23 mouse cellular contexts compared by ENCODE assay signal in genomic region chr12:103688221-103688814, GRCm38 (mm10). TPM values are rescaled to one million over a fixed set of nuclear protein-coding genes. Genes with fewer than 3 reads are reported as not detected.
DNase-seq lines count a peak whose midpoint lies in the region; ATAC-seq and TF ChIP-seq lines count a peak whose summit lies in the region.
"Had no signal": no experiment of that assay in that cellular context is flagged by ENCODE, and none has a peak within 500 bp of the region (broad histone marks: within the 10 kb centered on the region; RNA-seq: fewer than 3 reads in every experiment).

No protein-coding gene starts in this region.

- no peaks in the 10 kb centered on the region for H3K36me3 ChIP-seq in hindbrain, postnatal 0 days (ENCODE audit: insufficient read depth, low read length)
- H3K36me3 ChIP-seq in hindbrain, embryonic 16.5 days (ENCODE audit: control insufficient read depth, insufficient read depth, low read length) = no peaks in the 10 kb centered on the region
- no peaks in the 10 kb centered on the region for H3K36me3 ChIP-seq in testis, adult 2 months (ENCODE audit: control insufficient read depth, insufficient read depth, low read length)
- H3K36me3 ChIP-seq in intestine, embryonic 15.5 days = no peaks in the 10 kb centered on the region
- H3K36me3 ChIP-seq in kidney, embryonic 16.5 days (ENCODE audit: insufficient read depth, low read length) = no peaks in the 10 kb centered on the region
- H3K36me3 ChIP-seq: limb, embryonic 12.5 days; liver, embryonic 15.5 days; midbrain, embryonic 12.5 days had no signal

- no peaks in the 10 kb centered on the region for H3K4me1 ChIP-seq in hindbrain, postnatal 0 days (ENCODE audit: insufficient read depth, low read length)
- H3K4me1 ChIP-seq in hindbrain, embryonic 16.5 days (ENCODE audit: control insufficient read depth, insufficient read depth, low read depth, low read length) = no peaks in the 10 kb centered on the region
- H3K4me1 ChIP-seq in testis, adult 2 months (ENCODE audit: control insufficient read depth, insufficient read depth, low read length) = peaks cover 2% of the 10 kb centered on the region
- no peaks in the 10 kb centered on the region for H3K4me1 ChIP-seq in intestine, embryonic 15.5 days (replicated peaks)
- H3K4me1 ChIP-seq in kidney, embryonic 16.5 days (ENCODE audit: insufficient read depth, low read length) = no peaks in the 10 kb centered on the region
- H3K4me1 ChIP-seq: limb, embryonic 12.5 days; liver, embryonic 15.5 days; midbrain, embryonic 12.5 days had no signal

- TF ChIP-seq POLR2A in testis, adult 2 months (IDR thresholded peaks at IDR 0.05; ENCODE audit: control insufficient read depth, low read depth, low read length) = no peak

- WGBS in hindbrain, postnatal 0 days = 66% methylated on average over 3 of the region's 3 CpGs
- WGBS in hindbrain, embryonic 16.5 days = 56% methylated on average over 3 of the region's 3 CpGs
- 21% methylated on average over 3 of the region's 3 CpGs for WGBS in intestine, embryonic 15.5 days
- 6% methylated on average over 3 of the region's 3 CpGs for WGBS in kidney, embryonic 16.5 days

- no peak overlapping the region for H3K4me2 ChIP-seq in hindbrain, postnatal 0 days (ENCODE audit: low read depth, low read length)
- H3K4me2 ChIP-seq in hindbrain, embryonic 16.5 days (ENCODE audit: low read length) = no peak overlapping the region
- H3K4me2 ChIP-seq in intestine, embryonic 15.5 days (replicated peaks) = no peak overlapping the region
- H3K4me2 ChIP-seq in kidney, embryonic 16.5 days (replicated peaks; ENCODE audit: low read depth, low read length) = no peak overlapping the region
- H3K4me2 ChIP-seq: limb, embryonic 12.5 days; liver, embryonic 15.5 days; midbrain, embryonic 12.5 days had no signal

- DNase-seq in hindbrain, postnatal 0 days (ENCODE audit: low spot score) = no peak
- no peak for DNase-seq in testis, postnatal 10 days (ENCODE audit: low spot score)
- DNase-seq: cerebellum, adult 11-12 months; heart, postnatal 10 days; thymus, postnatal 36 days had no signal

- H3K9me3 ChIP-seq in hindbrain, postnatal 0 days (ENCODE audit: low read length) = no peaks in the 10 kb centered on the region
- H3K9me3 ChIP-seq in hindbrain, embryonic 16.5 days (ENCODE audit: control insufficient read depth, low read length) = no peaks in the 10 kb centered on the region
- H3K9me3 ChIP-seq in intestine, embryonic 15.5 days = no peaks in the 10 kb centered on the region
- no peaks in the 10 kb centered on the region for H3K9me3 ChIP-seq in kidney, embryonic 16.5 days (ENCODE audit: low read length)
- H3K9me3 ChIP-seq: limb, embryonic 12.5 days; liver, embryonic 15.5 days; midbrain, embryonic 12.5 days had no signal

- no peak overlapping the region for H3K9ac ChIP-seq in hindbrain, postnatal 0 days (replicated peaks; ENCODE audit: low read length)
- H3K9ac ChIP-seq in hindbrain, embryonic 16.5 days (ENCODE audit: low read depth, low read length) = no peak overlapping the region
- H3K9ac ChIP-seq in intestine, embryonic 15.5 days = no peak overlapping the region
- no peak overlapping the region for H3K9ac ChIP-seq in kidney, embryonic 16.5 days (replicated peaks; ENCODE audit: low read length)
- H3K9ac ChIP-seq: limb, embryonic 12.5 days; liver, embryonic 15.5 days; midbrain, embryonic 12.5 days had no signal

- no peak overlapping the region for H3K4me3 ChIP-seq in hindbrain, postnatal 0 days (ENCODE audit: low read length)
- H3K4me3 ChIP-seq in hindbrain, embryonic 16.5 days (ENCODE audit: low read length) = no peak overlapping the region
- H3K4me3 ChIP-seq in testis, adult 2 months (ENCODE audit: control insufficient read depth, low read depth, low read length) = no peak overlapping the region
- H3K4me3 ChIP-seq in intestine, embryonic 15.5 days (replicated peaks) = no peak overlapping the region
- H3K4me3 ChIP-seq in kidney, embryonic 16.5 days (ENCODE audit: low read length) = no peak overlapping the region
- H3K4me3 ChIP-seq: erythroblast, embryonic 14.5 days; limb, embryonic 12.5 days; liver, embryonic 15.5 days; midbrain, embryonic 12.5 days had no signal

- H3K27ac ChIP-seq in hindbrain, postnatal 0 days = no peak overlapping the region
- no peak overlapping the region for H3K27ac ChIP-seq in hindbrain, embryonic 16.5 days (ENCODE audit: low read depth, low read length)
- peak overlapping the region; percentile 63 for H3K27ac ChIP-seq in testis, adult 2 months (ENCODE audit: control insufficient read depth, insufficient read depth, low read depth, low read length)
- peak overlapping the region; percentile 77 for H3K27ac ChIP-seq in intestine, embryonic 15.5 days
- H3K27ac ChIP-seq in kidney, embryonic 16.5 days (ENCODE audit: low read length) = no peak overlapping the region
- H3K27ac ChIP-seq: limb, embryonic 12.5 days; liver, embryonic 15.5 days; midbrain, embryonic 12.5 days had no signal

- no peaks in the 10 kb centered on the region for H3K27me3 ChIP-seq in hindbrain, postnatal 0 days (ENCODE audit: insufficient read depth, low read length)
- no peaks in the 10 kb centered on the region for H3K27me3 ChIP-seq in hindbrain, embryonic 16.5 days (replicated peaks; ENCODE audit: control insufficient read depth, insufficient read depth, low read length)
- no peaks in the 10 kb centered on the region for H3K27me3 ChIP-seq in testis, adult 2 months (ENCODE audit: control insufficient read depth, insufficient read depth, low read length)
- H3K27me3 ChIP-seq in intestine, embryonic 15.5 days (replicated peaks) = no peaks in the 10 kb centered on the region
- no peaks in the 10 kb centered on the region for H3K27me3 ChIP-seq in kidney, embryonic 16.5 days (ENCODE audit: insufficient read depth, low read length)
- H3K27me3 ChIP-seq: limb, embryonic 12.5 days; liver, embryonic 15.5 days; midbrain, embryonic 12.5 days had no signal

- no peak for ATAC-seq in hindbrain, postnatal 0 days
- ATAC-seq in hindbrain, embryonic 16.5 days = no peak
- ATAC-seq in intestine, embryonic 15.5 days = peak; percentile 83
- no peak for ATAC-seq in erythroblast, adult 5-6 weeks (replicated peaks; ENCODE audit: low FRiP score, poor library complexity, severe bottlenecking)
- ATAC-seq in kidney, embryonic 16.5 days (ENCODE audit: low FRiP score, low TSS enrichment) = no peak
- ATAC-seq: CD4-positive, CD25-positive, alpha-beta regulatory T cell, adult 4 months; forebrain, embryonic 16.5 days; inflammation-experienced regulatory T-cells, adult 6 months had no signal

- TF ChIP-seq CTCF in hindbrain, postnatal 0 days (IDR thresholded peaks at IDR 0.05; ENCODE audit: low read depth) = peak; percentile 21
- no peak for TF ChIP-seq CTCF in testis, adult 2 months (IDR thresholded peaks at IDR 0.05; ENCODE audit: control insufficient read depth, insufficient read depth, insufficient replicate concordance, low read depth, low read length)

RNA-seq across cellular contexts. Expression of gene Serpina1f, which starts 7.0 kb away (rescaled TPM):
- total RNA-seq in hindbrain, postnatal 0 days (2014; rRNA removed) = not detected in 2 replicates
- not detected in 2 replicates for polyA plus RNA-seq in hindbrain, postnatal 0 days (2015; fragmentation: Nextera tagmentation; extraction: Ambion mirVana)
- not detected in 2 replicates for polyA plus RNA-seq in hindbrain, embryonic 16.5 days (2015; fragmentation: Nextera tagmentation; extraction: Ambion mirVana)
- polyA plus RNA-seq in testis, adult 2 months (2012; rRNA removed) = 1.1 and 129 TPM in 2 replicates
- not detected in 2 replicates for polyA plus RNA-seq in intestine, embryonic 15.5 days (2015; fragmentation: Nextera tagmentation; extraction: Ambion mirVana)
- total RNA-seq in erythroblast, adult 5-6 weeks (2015; ENCODE audit: low replicate concordance) = not detected in 2 replicates
- total RNA-seq in erythroblast, adult 5-6 weeks (2017; ENCODE audit: low replicate concordance) = not detected in 2 replicates
- not detected in 2 replicates for polyA plus RNA-seq in kidney, embryonic 16.5 days (2015; fragmentation: Nextera tagmentation; extraction: Ambion mirVana)
- total RNA-seq: common myeloid progenitor, adult 5-6 weeks; gastrocnemius, adult 8-10 months; heart, adult 8-10 months; heart, postnatal 10 days; MEL had no signal
- polyA plus RNA-seq: CD4-positive, CD25-positive, alpha-beta regulatory T cell, adult 4 months; erythroblast, embryonic 14.5 days; forebrain, embryonic 16.5 days; inflammation-experienced regulatory T-cells, adult 6 months; limb, embryonic 12.5 days; midbrain, embryonic 12.5 days; stomach, embryonic 16.5 days had no signal

RNA-seq across cellular contexts. Expression of gene Serpina16, which starts 12.4 kb away (rescaled TPM):
- total RNA-seq in hindbrain, postnatal 0 days (2014; rRNA removed) = not detected in 2 replicates
- polyA plus RNA-seq in hindbrain, postnatal 0 days (2015; fragmentation: Nextera tagmentation; extraction: Ambion mirVana) = not detected in 2 replicates
- polyA plus RNA-seq in hindbrain, embryonic 16.5 days (2015; fragmentation: Nextera tagmentation; extraction: Ambion mirVana) = 0.10 TPM in 1 of 2 replicates, not detected in the other
- polyA plus RNA-seq in testis, adult 2 months (2012; rRNA removed) = 0.16 and 84.9 TPM in 2 replicates
- 0.30 and 0.56 TPM in 2 replicates for polyA plus RNA-seq in intestine, embryonic 15.5 days (2015; fragmentation: Nextera tagmentation; extraction: Ambion mirVana)
- not detected in 2 replicates for total RNA-seq in erythroblast, adult 5-6 weeks (2015; ENCODE audit: low replicate concordance)
- total RNA-seq in erythroblast, adult 5-6 weeks (2017; ENCODE audit: low replicate concordance) = not detected in 2 replicates
- not detected in 2 replicates for polyA plus RNA-seq in kidney, embryonic 16.5 days (2015; fragmentation: Nextera tagmentation; extraction: Ambion mirVana)
- total RNA-seq: common myeloid progenitor, adult 5-6 weeks; gastrocnemius, adult 8-10 months; heart, adult 8-10 months; heart, postnatal 10 days; MEL had no signal
- polyA plus RNA-seq: CD4-positive, CD25-positive, alpha-beta regulatory T cell, adult 4 months; erythroblast, embryonic 14.5 days; forebrain, embryonic 16.5 days; inflammation-experienced regulatory T-cells, adult 6 months; limb, embryonic 12.5 days; midbrain, embryonic 12.5 days had no signal

RNA-seq across cellular contexts. Expression of gene Serpina6, which starts 31.3 kb away (rescaled TPM):
- total RNA-seq in hindbrain, postnatal 0 days (2014; rRNA removed) = not detected in 2 replicates
- polyA plus RNA-seq in hindbrain, postnatal 0 days (2015; fragmentation: Nextera tagmentation; extraction: Ambion mirVana) = not detected in 2 replicates
- polyA plus RNA-seq in hindbrain, embryonic 16.5 days (2015; fragmentation: Nextera tagmentation; extraction: Ambion mirVana) = not detected in 2 replicates
- polyA plus RNA-seq in testis, adult 2 months (2012; rRNA removed) = 0.07 TPM in 1 of 2 replicates, not detected in the other
- 96.8 and 146 TPM in 2 replicates for polyA plus RNA-seq in intestine, embryonic 15.5 days (2015; fragmentation: Nextera tagmentation; extraction: Ambion mirVana)
- total RNA-seq in erythroblast, adult 5-6 weeks (2015; ENCODE audit: low replicate concordance) = not detected in 2 replicates
- not detected in 2 replicates for total RNA-seq in erythroblast, adult 5-6 weeks (2017; ENCODE audit: low replicate concordance)
- 7.8 and 12.7 TPM in 2 replicates for polyA plus RNA-seq in kidney, embryonic 16.5 days (2015; fragmentation: Nextera tagmentation; extraction: Ambion mirVana)
- total RNA-seq: common myeloid progenitor, adult 5-6 weeks; gastrocnemius, adult 8-10 months; heart, adult 8-10 months; heart, postnatal 10 days; MEL had no signal
- polyA plus RNA-seq: CD4-positive, CD25-positive, alpha-beta regulatory T cell, adult 4 months; forebrain, embryonic 16.5 days; inflammation-experienced regulatory T-cells, adult 6 months; large intestine, adult 2 months; midbrain, embryonic 12.5 days had no signal

RNA-seq across cellular contexts. Expression of gene Serpina10, which starts 57.1 kb away (rescaled TPM):
- total RNA-seq in hindbrain, postnatal 0 days (2014; rRNA removed) = not detected in 2 replicates
- 0.16 TPM in 1 of 2 replicates, not detected in the other for polyA plus RNA-seq in hindbrain, postnatal 0 days (2015; fragmentation: Nextera tagmentation; extraction: Ambion mirVana)
- 0.04 TPM in 1 of 2 replicates, not detected in the other for polyA plus RNA-seq in hindbrain, embryonic 16.5 days (2015; fragmentation: Nextera tagmentation; extraction: Ambion mirVana)
- polyA plus RNA-seq in testis, adult 2 months (2012; rRNA removed) = not detected in 2 replicates
- 1.8 and 2.3 TPM in 2 replicates for polyA plus RNA-seq in intestine, embryonic 15.5 days (2015; fragmentation: Nextera tagmentation; extraction: Ambion mirVana)
- not detected in 2 replicates for total RNA-seq in erythroblast, adult 5-6 weeks (2015; ENCODE audit: low replicate concordance)
- not detected in 2 replicates for total RNA-seq in erythroblast, adult 5-6 weeks (2017; ENCODE audit: low replicate concordance)
- 2.4 and 2.7 TPM in 2 replicates for polyA plus RNA-seq in kidney, embryonic 16.5 days (2015; fragmentation: Nextera tagmentation; extraction: Ambion mirVana)
- total RNA-seq: common myeloid progenitor, adult 5-6 weeks; gastrocnemius, adult 8-10 months; heart, adult 8-10 months; heart, postnatal 10 days had no signal
- polyA plus RNA-seq: CD4-positive, CD25-positive, alpha-beta regulatory T cell, adult 4 months; erythroblast, embryonic 14.5 days; inflammation-experienced regulatory T-cells, adult 6 months; midbrain, embryonic 12.5 days had no signal

Comparison
In these comparisons a context has a peak if more than half of its experiments do, and no peak if none do; other contexts are left out.
1. H3K27ac ChIP-seq: peak in testis, adult 2 months (single experiment) and intestine, embryonic 15.5 days (single experiment); none in hindbrain, postnatal 0 days (single experiment), hindbrain, embryonic 16.5 days (single experiment) and kidney, embryonic 16.5 days (single experiment).